Mouse (Mus musculus): Measurements from ENCODE around the gene Ptpn22. TPM values are rescaled to one million over a fixed set of nuclear protein-coding genes. Genes with fewer than 3 reads are reported as not detected.

Gene Ptpn22
- total RNA-seq, 1 experiment from 2014 or later = 93.7 TPM

GRCm38 (mm10) chr3:103853804-103854203 lies 5.8 kb upstream of the Ptpn22 start:
- ATAC-seq (ENCODE audit: extremely low read depth, insufficient number of reproducible peaks, low FRiP score, poor library complexity, severe bottlenecking) = no peak

- ATAC-seq (ENCODE audit: extremely low read depth, insufficient number of reproducible peaks, low FRiP score, poor library complexity, severe bottlenecking) = no peak
These were observed 2.4 kb upstream of the Ptpn22 start for GRCm38 (mm10) chr3:103857036-103857805.

- ATAC-seq (ENCODE audit: extremely low read depth, insufficient number of reproducible peaks, low FRiP score, poor library complexity, severe bottlenecking) = no peak
These were observed 1.5 kb upstream of the Ptpn22 start for GRCm38 (mm10) chr3:103857977-103858563.

GRCm38 (mm10) chr3:103859851-103860391 lies 326 bp downstream of the Ptpn22 start:
- ATAC-seq (ENCODE audit: extremely low read depth, insufficient number of reproducible peaks, low FRiP score, poor library complexity, severe bottlenecking) = peak; percentile 64

GRCm38 (mm10) chr3:103862721-103863220 lies 3.2 kb downstream of the Ptpn22 start:
- ATAC-seq (ENCODE audit: extremely low read depth, insufficient number of reproducible peaks, low FRiP score, poor library complexity, severe bottlenecking) = no peak

GRCm38 (mm10) chr3:103864200-103864599 lies 4.6 kb downstream of the Ptpn22 start:
- no peak for ATAC-seq (ENCODE audit: extremely low read depth, insufficient number of reproducible peaks, low FRiP score, poor library complexity, severe bottlenecking)

- peak; percentile 37; the same call in 1 of the 2 replicates for ATAC-seq (ENCODE audit: extremely low read depth, insufficient number of reproducible peaks, low FRiP score, poor library complexity, severe bottlenecking)
These were observed 7.9 kb downstream of the Ptpn22 start for GRCm38 (mm10) chr3:103867424-103867971.

GRCm38 (mm10) chr3:103868008-103868407 lies 8.4 kb downstream of the Ptpn22 start:
- peak; percentile 30; the same call in 1 of the 2 replicates for ATAC-seq (ENCODE audit: extremely low read depth, insufficient number of reproducible peaks, low FRiP score, poor library complexity, severe bottlenecking)

- ATAC-seq (ENCODE audit: extremely low read depth, insufficient number of reproducible peaks, low FRiP score, poor library complexity, severe bottlenecking) = peak; percentile 75
These were observed 13.1 kb downstream of the Ptpn22 start for GRCm38 (mm10) chr3:103872663-103873098.

- no peak for ATAC-seq (ENCODE audit: extremely low read depth, insufficient number of reproducible peaks, low FRiP score, poor library complexity, severe bottlenecking)
These were observed 14.7 kb downstream of the Ptpn22 start for GRCm38 (mm10) chr3:103874329-103874728.

- ATAC-seq (ENCODE audit: extremely low read depth, insufficient number of reproducible peaks, low FRiP score, poor library complexity, severe bottlenecking) = no peak
These were observed 26.4 kb downstream of the Ptpn22 start for GRCm38 (mm10) chr3:103885946-103886345.

GRCm38 (mm10) chr3:103887581-103887980 lies 28.0 kb downstream of the Ptpn22 start:
- peak; percentile 60; the same call in 1 of the 2 replicates for ATAC-seq (ENCODE audit: extremely low read depth, insufficient number of reproducible peaks, low FRiP score, poor library complexity, severe bottlenecking)

- no peak for ATAC-seq (ENCODE audit: extremely low read depth, insufficient number of reproducible peaks, low FRiP score, poor library complexity, severe bottlenecking)
These were observed 33.8 kb downstream of the Ptpn22 start for GRCm38 (mm10) chr3:103893374-103893773.

GRCm38 (mm10) chr3:103904705-103905104 lies 45.1 kb downstream of the Ptpn22 start:
- peak; percentile 67; the same call in 1 of the 2 replicates for ATAC-seq (ENCODE audit: extremely low read depth, insufficient number of reproducible peaks, low FRiP score, poor library complexity, severe bottlenecking)

- no peak for ATAC-seq (ENCODE audit: extremely low read depth, insufficient number of reproducible peaks, low FRiP score, poor library complexity, severe bottlenecking)
These were observed 47.9 kb downstream of the Ptpn22 start for GRCm38 (mm10) chr3:103907335-103908030.

- no peak for ATAC-seq (ENCODE audit: extremely low read depth, insufficient number of reproducible peaks, low FRiP score, poor library complexity, severe bottlenecking)
These were observed 49.2 kb downstream of the Ptpn22 start for GRCm38 (mm10) chr3:103908781-103909180.

- no peak for ATAC-seq (ENCODE audit: extremely low read depth, insufficient number of reproducible peaks, low FRiP score, poor library complexity, severe bottlenecking)
These were observed 53.9 kb downstream of the Ptpn22 start for GRCm38 (mm10) chr3:103913451-103913961.

GRCm38 (mm10) chr3:103914010-103914669 lies 54.5 kb downstream of the Ptpn22 start, which contains the start of gene Rsbn1:
TSS of gene Rsbn1 (plus strand) at chr3:103914120.
- peak; percentile 95 for ATAC-seq (ENCODE audit: extremely low read depth, insufficient number of reproducible peaks, low FRiP score, poor library complexity, severe bottlenecking)

All from neutrophil, adult 5-6 weeks (primary cell).